Mouse (Mus musculus) C2C12 (cell line): ENCODE data around the gene Arfgap1. TPM values are rescaled to one million over a fixed set of nuclear protein-coding genes. Genes with fewer than 3 reads are reported as not detected.

Experiments used
- H3K27me3 ChIP-seq: one replicate; pipeline ENCODE4 v1.6.1; 2011; ENCODE audit not compliant: control insufficient read depth, insufficient read depth, insufficient read length
- H3K36me3 ChIP-seq: one replicate; pipeline ENCODE4 v1.6.1; 2011; ENCODE audit not compliant: control insufficient read depth, insufficient read depth
- H3K4me3 ChIP-seq: one replicate; pipeline ENCODE4 v1.5.1; 2011; ENCODE audit warnings: mild to moderate bottlenecking, control low read depth; ENCODE audit not compliant: poor library complexity, insufficient read depth, severe bottlenecking
- H3K79me2 ChIP-seq: one replicate; pipeline ENCODE4 v1.6.1; 2011; ENCODE audit not compliant: control insufficient read depth, insufficient read depth
- H3K79me3 ChIP-seq: one replicate; pipeline ENCODE4 v1.6.1; 2011; ENCODE audit warnings: low read depth, control low read depth
- H3ac ChIP-seq: one replicate; pipeline ENCODE3; 2011; ENCODE audit warnings: low read depth; ENCODE audit not compliant: control insufficient read depth, insufficient read length
- CEBPB ChIP-seq: IDR thresholded peaks from one replicate; pipeline ENCODE4 v1.6.1; 2011; ENCODE audit warnings: low read depth, mild to moderate bottlenecking, control low read depth, moderate library complexity
- CTCF ChIP-seq: IDR thresholded peaks from one replicate; pipeline ENCODE4 v1.5.1; 2011; ENCODE audit not compliant: control insufficient read depth, insufficient read depth, insufficient read length
- FOSL1 ChIP-seq: IDR thresholded peaks from one replicate; pipeline ENCODE4 v1.8.0; 2011; ENCODE audit warnings: mild to moderate bottlenecking, low read length; ENCODE audit not compliant: poor library complexity, insufficient read depth, severe bottlenecking
- MAX ChIP-seq: IDR thresholded peaks from one replicate; pipeline ENCODE4 v1.6.1; 2011; ENCODE audit warnings: mild to moderate bottlenecking, control low read depth
- MYOD1 ChIP-seq: IDR thresholded peaks from one replicate; pipeline ENCODE4 v1.6.1; 2011; ENCODE audit warnings: low read depth; ENCODE audit not compliant: control insufficient read depth, insufficient read length
- MYOG ChIP-seq: IDR thresholded peaks from one replicate; pipeline ENCODE4 v1.6.1; 2011; ENCODE audit not compliant: control insufficient read depth, insufficient read length; ENCODE audit errors: extremely low read depth
- USF1 ChIP-seq: IDR thresholded peaks from one replicate; pipeline ENCODE4 v1.6.1; 2011; ENCODE audit warnings: low read depth, mild to moderate bottlenecking, control low read depth, moderate library complexity
- polyA plus RNA-seq: library from polyadenylated mRNA; unstranded; fragments of >200 nt; fragmentation: generic; extraction: Trizol; gene quantifications from one replicate; pipeline ENCODE4 v1.2.1, GENCODE M21; 2012; ENCODE audit warnings: missing spikeins

Arfgap1 gene
- polyA plus RNA-seq, 1 experiment, result 46.6 TPM

- no peak overlapping the region for H3K4me3 ChIP-seq
- TF ChIP-seq MYOG (no peak), FOSL1 (no peak), MYOD1 (no peak), CTCF (no peak), USF1 (no peak), MAX (no peak), CEBPB (no peak)
- no peaks in the 10 kb centered on the region for H3K79me2 ChIP-seq
- peaks cover 75% of the 10 kb centered on the region for H3K27me3 ChIP-seq
- H3K79me3 ChIP-seq, result no peaks in the 10 kb centered on the region
- H3ac ChIP-seq, result no peak overlapping the region
- H3K36me3 ChIP-seq, result no peaks in the 10 kb centered on the region
Measured at GRCm38 (mm10) chr2:180953638-180954037, 13.4 kb upstream of the Arfgap1 start.

GRCm38 (mm10) chr2:180954061-180955047, 12.7 kb upstream of the Arfgap1 start, which contains the start of gene Nkain4:
Gene Nkain4 (minus strand): TSS chr2:180954699.
- TF ChIP-seq CTCF (no peak), MAX (no peak), MYOD1 (no peak), FOSL1 (no peak), CEBPB (no peak), MYOG (no peak), USF1 (no peak)
- H3K36me3 ChIP-seq, result no peaks in the 10 kb centered on the region
- H3K79me2 ChIP-seq, result no peaks in the 10 kb centered on the region
- peaks cover 78% of the 10 kb centered on the region for H3K27me3 ChIP-seq
- no peaks in the 10 kb centered on the region for H3K79me3 ChIP-seq
- H3ac ChIP-seq, result no peak within 1 kb of the TSS
- H3K4me3 ChIP-seq, result no peak within 1 kb of the TSS

- no peaks in the 10 kb centered on the region for H3K79me3 ChIP-seq
Measured at GRCm38 (mm10) chr2:180959605-180960004, 7.4 kb upstream of the Arfgap1 start.

GRCm38 (mm10) chr2:180960187-180960586, 6.8 kb upstream of the Arfgap1 start:
- Histone ChIP-seq H3K27me3 (peaks cover 35% of the 10 kb centered on the region), H3K79me3 (no peaks in the 10 kb centered on the region), H3K36me3 (no peaks in the 10 kb centered on the region), H3ac (no peak overlapping the region), H3K79me2 (no peaks in the 10 kb centered on the region), H3K4me3 (no peak overlapping the region)
- TF ChIP-seq USF1, result no peak
- no peak for TF ChIP-seq MYOD1
- no peak for TF ChIP-seq CTCF
- TF ChIP-seq FOSL1, result no peak

More at GRCm38 (mm10) chr2:180959605-180960004, 7.4 kb upstream of the Arfgap1 start:
- no peaks in the 10 kb centered on the region for H3K79me2 ChIP-seq
- no peaks in the 10 kb centered on the region for H3K36me3 ChIP-seq
- TF ChIP-seq MAX, result no peak
- peak; percentile 19 for TF ChIP-seq CEBPB
- H3ac ChIP-seq, result no peak overlapping the region
- peaks cover 41% of the 10 kb centered on the region for H3K27me3 ChIP-seq
- no peak overlapping the region for H3K4me3 ChIP-seq

DNA sequence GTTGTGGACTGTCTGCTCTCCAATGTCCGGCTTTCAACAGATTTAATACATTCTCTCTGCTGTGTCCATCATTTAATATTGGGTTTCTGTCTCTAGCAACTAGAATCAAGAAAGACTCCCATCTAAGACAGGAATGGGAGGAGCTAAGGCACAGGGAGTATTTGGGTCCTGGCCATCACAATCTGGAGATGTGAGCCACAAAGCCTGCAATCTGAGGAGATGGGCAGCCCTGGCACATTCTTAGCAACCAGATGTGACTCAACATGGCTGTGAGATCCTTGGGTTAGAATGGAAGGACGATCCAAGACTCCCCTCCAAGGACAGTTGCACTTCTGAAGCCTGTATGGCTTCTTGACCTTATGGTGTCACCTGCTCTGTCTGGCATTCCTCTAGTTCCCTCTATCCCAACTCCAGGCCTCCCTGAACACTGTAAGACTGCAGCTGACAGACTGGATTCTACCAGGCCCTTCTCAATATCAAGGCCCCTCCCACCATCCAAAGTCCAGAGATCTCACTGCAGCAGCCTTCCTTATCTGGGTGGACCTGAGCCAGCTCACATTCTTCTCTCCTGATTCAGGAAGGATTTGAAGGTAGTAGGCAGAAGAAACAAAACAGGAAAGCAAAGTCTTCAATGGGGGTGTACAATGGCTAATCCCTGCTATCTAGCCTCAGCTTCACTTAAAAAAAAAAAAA, 4.3 kb upstream of the Arfgap1 start:
- H3ac ChIP-seq, result no peak overlapping the region
- TF ChIP-seq USF1 (no peak), CEBPB (no peak), MYOD1 (no peak), FOSL1 (no peak), CTCF (no peak), MAX (no peak), MYOG (no peak)
- peaks cover 17% of the 10 kb centered on the region for H3K27me3 ChIP-seq
- no peak overlapping the region for H3K4me3 ChIP-seq
- peaks cover 7% of the 10 kb centered on the region for H3K79me3 ChIP-seq
- H3K79me2 ChIP-seq, result peaks cover 9% of the 10 kb centered on the region
- no peaks in the 10 kb centered on the region for H3K36me3 ChIP-seq

DNA sequence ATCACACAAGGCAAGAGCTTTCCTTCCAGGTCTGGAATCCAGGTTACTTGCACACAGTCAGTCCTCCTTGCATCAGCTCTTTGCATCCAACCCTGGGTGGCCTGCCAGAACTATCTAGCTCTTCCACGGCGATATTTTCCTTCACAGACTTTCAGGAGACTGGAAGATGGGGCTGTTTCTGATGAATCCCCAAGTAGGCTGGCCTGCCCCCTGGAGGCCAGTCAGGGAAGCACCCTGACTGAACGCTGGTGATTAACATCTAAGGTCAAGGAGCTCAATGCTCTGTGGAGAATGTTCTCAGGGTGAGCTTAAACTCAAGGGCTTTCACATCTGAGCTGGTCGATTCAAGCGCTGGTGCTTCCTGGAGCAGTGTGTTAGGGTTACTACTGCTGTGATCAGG, 3.1 kb upstream of the Arfgap1 start:
- Histone ChIP-seq H3K79me3 (peaks cover 18% of the 10 kb centered on the region), H3K27me3 (peaks cover 12% of the 10 kb centered on the region), H3K4me3 (no peak overlapping the region), H3K36me3 (no peaks in the 10 kb centered on the region), H3K79me2 (peaks cover 21% of the 10 kb centered on the region), H3ac (no peak overlapping the region)
- TF ChIP-seq USF1 (no peak), MYOG (no peak), FOSL1 (no peak), CTCF (peak; percentile 50), MAX (no peak)
